Comparison of ENCODE assay signal across 8 mouse cellular contexts in the genomic region with DNA sequence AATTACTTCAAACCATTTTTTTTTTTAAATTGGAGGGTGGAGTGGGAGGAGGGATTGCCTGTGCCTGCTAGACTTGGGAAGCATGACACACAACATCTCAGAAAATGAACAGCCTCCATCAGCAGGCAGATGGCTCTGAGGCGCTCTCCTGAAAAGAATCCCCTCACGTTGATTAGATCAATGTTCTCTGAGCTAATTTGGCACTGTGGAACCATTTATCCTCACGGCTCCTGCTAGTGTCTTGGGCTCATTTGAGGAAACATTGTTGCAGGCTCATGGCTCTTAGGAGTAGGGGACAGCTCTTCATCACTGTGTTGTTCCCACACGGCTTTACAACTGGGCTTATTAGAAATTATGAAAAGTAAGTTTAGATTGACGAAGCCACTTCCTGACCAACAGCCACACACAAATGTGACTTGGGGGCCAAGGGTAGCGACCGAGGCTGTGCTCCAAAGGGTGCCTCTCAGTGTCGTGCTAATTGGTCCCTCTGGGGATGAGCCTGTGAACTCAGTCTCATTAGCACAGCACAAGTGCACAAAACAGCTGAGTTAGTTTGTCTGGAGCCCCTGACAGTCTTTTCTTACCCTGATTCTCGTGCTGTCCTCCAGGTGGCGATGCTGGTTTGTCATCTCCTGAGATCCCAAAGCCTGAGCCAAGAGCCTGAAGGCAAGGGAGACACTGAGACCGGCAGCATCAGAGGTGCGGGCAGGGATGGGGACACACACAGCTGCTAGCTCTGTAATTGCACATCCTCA.
DNase-seq lines count a peak whose midpoint lies in the region; ATAC-seq and TF ChIP-seq lines count a peak whose summit lies in the region.

No protein-coding gene starts in this region.

- no peaks in the 10 kb centered on the region for H3K79me2 ChIP-seq in CH12.LX (replicated peaks; ENCODE audit: control insufficient read depth, extremely low read depth, insufficient read depth, poor library complexity, severe bottlenecking)

- no peaks in the 10 kb centered on the region for H3K27me3 ChIP-seq in CH12.LX (replicated peaks)
- H3K27me3 ChIP-seq in forebrain, embryonic 10.5 days (ENCODE audit: poor library complexity, severe bottlenecking) = 0 out of 2 replicates have a peak, but pooled peaks cover 3% of the 10 kb centered on the region
- no peaks in the 10 kb centered on the region; the same call in 1 of the 2 replicates for H3K27me3 ChIP-seq in liver, embryonic 15.5 days
- H3K27me3 ChIP-seq in neural tube, embryonic 12.5 days (replicated peaks) = no peaks in the 10 kb centered on the region
- H3K27me3 ChIP-seq in stomach, postnatal 0 days (ENCODE audit: control insufficient read depth, insufficient read depth, low read length) = no peaks in the 10 kb centered on the region

- 26% methylated on average over 12 of the region's 12 CpGs for WGBS in forebrain, embryonic 10.5 days
- 24% methylated on average over 12 of the region's 12 CpGs for WGBS in liver, embryonic 15.5 days (ENCODE audit: insufficient replicate concordance)
- WGBS in neural tube, embryonic 12.5 days = 30% methylated on average over 12 of the region's 12 CpGs
- 29% methylated on average over 12 of the region's 12 CpGs for WGBS in stomach, postnatal 0 days

- DNase-seq in CH12.LX (ENCODE audit: extremely low read depth) = peak; percentile 88
- DNase-seq in c-Kit-negative CD71-positive TER-119-positive erythroid progenitor cells, embryonic 14.5 days (ENCODE audit: low read depth, low spot score) = peak; percentile 71
- peak; percentile 76 for DNase-seq in forebrain, embryonic 10.5 days (ENCODE audit: extremely low spot score, low spot score)
- DNase-seq in heart, postnatal 10 days = peak; percentile 82 to 88
- DNase-seq in kidney, postnatal 36 days = peak; percentile 80 to 89
- peak; percentile 72 for DNase-seq in stomach, postnatal 0 days (ENCODE audit: low spot score)

- H3K4me2 ChIP-seq in CH12.LX (ENCODE audit: insufficient read depth, low read depth, poor library complexity, severe bottlenecking) = no peak overlapping the region
- H3K4me2 ChIP-seq in liver, embryonic 15.5 days = 0 out of 2 replicates have a peak overlapping the region, but pooled peaks have one; percentile 13
- no peak overlapping the region for H3K4me2 ChIP-seq in neural tube, embryonic 12.5 days (replicated peaks)
- no peak overlapping the region for H3K4me2 ChIP-seq in stomach, postnatal 0 days (replicated peaks; ENCODE audit: low read depth)

- no peaks in the 10 kb centered on the region for H3K9me3 ChIP-seq in CH12.LX (replicated peaks; ENCODE audit: low read length)
- no peaks in the 10 kb centered on the region for H3K9me3 ChIP-seq in forebrain, embryonic 10.5 days
- no peaks in the 10 kb centered on the region for H3K9me3 ChIP-seq in liver, embryonic 15.5 days (replicated peaks)
- H3K9me3 ChIP-seq in neural tube, embryonic 12.5 days = no peaks in the 10 kb centered on the region
- H3K9me3 ChIP-seq in stomach, postnatal 0 days (ENCODE audit: control insufficient read depth, low read length) = no peaks in the 10 kb centered on the region

- dilution Hi-C loops in CH12.LX (cut with MboI; ENCODE audit: extremely low pct_ligation_motif_present, extremely low pct_unique_long_range_greater_than_20kb, low sequenced_read_pairs) = no loop called here

- peak; percentile 58 for ATAC-seq in liver, embryonic 15.5 days (ENCODE audit: insufficient read depth)
- peak; percentile 65 for ATAC-seq in neural tube, embryonic 12.5 days (ENCODE audit: low FRiP score, low read depth)
- ATAC-seq in stomach, postnatal 0 days (ENCODE audit: low FRiP score, low TSS enrichment) = peak; percentile 78

- no peak overlapping the region for H3K27ac ChIP-seq in CH12.LX (ENCODE audit: insufficient read depth, low read depth)
- H3K27ac ChIP-seq in forebrain, embryonic 10.5 days = 0 out of 2 replicates have a peak overlapping the region, but pooled peaks have one; percentile 7
- H3K27ac ChIP-seq in liver, embryonic 15.5 days (replicated peaks) = peak overlapping the region; percentile 75
- no peak overlapping the region for H3K27ac ChIP-seq in neural tube, embryonic 12.5 days
- H3K27ac ChIP-seq in stomach, postnatal 0 days (replicated peaks) = no peak overlapping the region

- no peak overlapping the region for H3K9ac ChIP-seq in CH12.LX (ENCODE audit: insufficient read depth, low read depth)
- H3K9ac ChIP-seq in liver, embryonic 15.5 days = 0 out of 2 replicates have a peak overlapping the region, but pooled peaks have one; percentile 13
- no peak overlapping the region for H3K9ac ChIP-seq in neural tube, embryonic 12.5 days
- no peak overlapping the region for H3K9ac ChIP-seq in stomach, postnatal 0 days (ENCODE audit: low read length)

- TF ChIP-seq EP300 in CH12.LX (IDR thresholded peaks at IDR 0.05; ENCODE audit: low read length) = no peak
- no peak for TF ChIP-seq EP300 in stomach, postnatal 0 days (optimal IDR thresholded peaks at IDR 0.05)

- TF ChIP-seq POLR2A in CH12.LX (IDR thresholded peaks at IDR 0.05; ENCODE audit: low read depth, low read length) = no peak

- no peak overlapping the region for H3K4me3 ChIP-seq in CH12.LX (replicated peaks in 1 of 3; ENCODE audit: low read depth in 2 of 3, low read length in 2 of 3, poor library complexity in 1 of 3)
- no peak overlapping the region for H3K4me3 ChIP-seq in forebrain, embryonic 10.5 days
- H3K4me3 ChIP-seq in liver, embryonic 15.5 days (replicated peaks) = no peak overlapping the region
- H3K4me3 ChIP-seq in neural tube, embryonic 12.5 days = no peak overlapping the region
- no peak overlapping the region for H3K4me3 ChIP-seq in stomach, postnatal 0 days (ENCODE audit: low read depth, low read length)

- peaks cover 12 to 34% of the 10 kb centered on the region in 2 experiments for H3K4me1 ChIP-seq in CH12.LX (ENCODE audit: control insufficient read depth in 1 of 2, insufficient read depth in 2 of 2)
- peaks cover 15% of the 10 kb centered on the region for H3K4me1 ChIP-seq in forebrain, embryonic 10.5 days
- peaks cover 62% of the 10 kb centered on the region for H3K4me1 ChIP-seq in liver, embryonic 15.5 days (replicated peaks)
- H3K4me1 ChIP-seq in neural tube, embryonic 12.5 days = no peaks in the 10 kb centered on the region
- no peaks in the 10 kb centered on the region for H3K4me1 ChIP-seq in stomach, postnatal 0 days (replicated peaks; ENCODE audit: control insufficient read depth, insufficient read depth)

- in situ Hi-C loops in CH12.LX (cut with MboI; ENCODE audit: low pct_ligation_motif_present, low pct_unique_long_range_greater_than_20kb, low sequenced_read_pairs) = loop anchor here (5.0 kb wide), 2 partner anchors 36 to 111 kb away; no protein-coding TSS in a partner anchor

- intact Hi-C loops in heart, postnatal 10 days (cut with DNase I) = loop anchor here (1.0 to 2.0 kb wide), 2 partner anchors 99 to 111 kb away; no protein-coding TSS in a partner anchor

- no peaks in the 10 kb centered on the region for H3K36me3 ChIP-seq in CH12.LX (replicated peaks in 1 of 2; ENCODE audit: control insufficient read depth in 1 of 2, insufficient read depth in 1 of 2, low read length in 1 of 2)
- H3K36me3 ChIP-seq in forebrain, embryonic 10.5 days (replicated peaks) = no peaks in the 10 kb centered on the region
- no peaks in the 10 kb centered on the region for H3K36me3 ChIP-seq in liver, embryonic 15.5 days (replicated peaks)
- H3K36me3 ChIP-seq in neural tube, embryonic 12.5 days = no peaks in the 10 kb centered on the region
- H3K36me3 ChIP-seq in stomach, postnatal 0 days (ENCODE audit: control insufficient read depth, insufficient read depth, low read length) = no peaks in the 10 kb centered on the region

- peak; percentile 97 for TF ChIP-seq RAD21 in CH12.LX (IDR thresholded peaks at IDR 0.05; ENCODE audit: low read depth, low read length)

- TF ChIP-seq CTCF in CH12.LX (conservative IDR thresholded peaks at IDR 0.05 in 1 of 2, IDR thresholded peaks at IDR 0.05 in 1 of 2; ENCODE audit: low read depth in 2 of 2, low read length in 2 of 2) = peak in 1 of 2 experiments; percentile 97; a peak in 3 of 4 replicates
- TF ChIP-seq CTCF in stomach, postnatal 0 days (IDR thresholded peaks at IDR 0.05; ENCODE audit: low read depth) = peak; percentile 90

TF ChIP-seq in CH12.LX, 34 proteins besides CTCF, POLR2A, EP300 and RAD21 (continues in another document):
- no peak for TF ChIP-seq USF2 (conservative IDR thresholded peaks at IDR 0.05; ENCODE audit: low read depth, low read length)
- peak; percentile 61; the same call in 1 of the 2 replicates for TF ChIP-seq TCF12 (IDR thresholded peaks at IDR 0.05; ENCODE audit: low read depth, low read length)
- TF ChIP-seq MAX (IDR thresholded peaks at IDR 0.05; ENCODE audit: low read length) = peak; percentile 20; the same call in 1 of the 2 replicates
- TF ChIP-seq JUND (conservative IDR thresholded peaks at IDR 0.05; ENCODE audit: low read depth, low read length) = 0 out of 2 replicates have a peak, but pooled peaks have one; percentile 16
- no peak for TF ChIP-seq GABPA (IDR thresholded peaks at IDR 0.05; ENCODE audit: insufficient replicate concordance, low read depth, low read length)
- no peak for TF ChIP-seq MXI1 (IDR thresholded peaks at IDR 0.05; ENCODE audit: low read depth, low read length)
- no peak for TF ChIP-seq USF1 (IDR thresholded peaks at IDR 0.05; ENCODE audit: low read depth, low read length)
- TF ChIP-seq MYC (IDR thresholded peaks at IDR 0.05; ENCODE audit: low read depth, low read length) = no peak
- TF ChIP-seq NRF1 (IDR thresholded peaks at IDR 0.05; ENCODE audit: low read depth, low read length) = 0 out of 2 replicates have a peak, but pooled peaks have one; percentile 17
- TF ChIP-seq POLR2AphosphoS2 (IDR thresholded peaks at IDR 0.05; ENCODE audit: low read depth, low read length) = no peak
- TF ChIP-seq CHD2 (IDR thresholded peaks at IDR 0.05; ENCODE audit: low read length) = no peak
- TF ChIP-seq JUN (IDR thresholded peaks at IDR 0.05; ENCODE audit: insufficient read depth, low read depth, low read length) = no peak
- no peak for TF ChIP-seq ELF1 (IDR thresholded peaks at IDR 0.05; ENCODE audit: low read depth, low read length)
- TF ChIP-seq ZKSCAN1 (IDR thresholded peaks at IDR 0.05; ENCODE audit: borderline replicate concordance, low read depth, low read length) = no peak
- no peak; the same call in 1 of the 2 replicates for TF ChIP-seq ZNF384 (IDR thresholded peaks at IDR 0.05; ENCODE audit: low read depth, low read length)
- TF ChIP-seq MAFK (IDR thresholded peaks at IDR 0.05; ENCODE audit: insufficient replicate concordance, low read length) = peak; percentile 38; the same call in 1 of the 2 replicates
- TF ChIP-seq UBTF (IDR thresholded peaks at IDR 0.05; ENCODE audit: low read depth, low read length) = no peak
- TF ChIP-seq HCFC1 (IDR thresholded peaks at IDR 0.05; ENCODE audit: low read depth, low read length) = no peak
- no peak for TF ChIP-seq BHLHE40 (IDR thresholded peaks at IDR 0.05; ENCODE audit: low read depth, low read length)
- TF ChIP-seq NELFE (IDR thresholded peaks at IDR 0.05; ENCODE audit: low read depth, low read length) = peak; percentile 62; the same call in 1 of the 2 replicates
- no peak for TF ChIP-seq ZMIZ1 (IDR thresholded peaks at IDR 0.05; ENCODE audit: low read depth, low read length)
- TF ChIP-seq E2F4 (IDR thresholded peaks at IDR 0.05; ENCODE audit: insufficient replicate concordance, low read depth, low read length) = no peak

Comparison
In these comparisons a context has a peak if more than half of its experiments do, and no peak if none do; other contexts are left out.
1. H3K27ac ChIP-seq: peak in forebrain, embryonic 10.5 days (single experiment) and liver, embryonic 15.5 days (single experiment); none in CH12.LX (single experiment), neural tube, embryonic 12.5 days (single experiment) and stomach, postnatal 0 days (single experiment).
2. Peak in every context shown above with its lines, with median percentiles within 50 percentile points of each other: DNase-seq and ATAC-seq.